Mouse (Mus musculus) G1E (cell line): ENCODE data around the gene Jazf1.

Source experiments
- CTCF ChIP-seq: IDR thresholded peaks from 2 replicates; pipeline ENCODE4 v1.5.1; 2012; ENCODE audit warnings: low read depth, low read length, inconsistent platforms, mixed read lengths
- GATA1 ChIP-seq: IDR thresholded peaks from 2 replicates; pipeline ENCODE4 v1.6.1; 2012; ENCODE audit warnings: borderline replicate concordance, low read length, inconsistent platforms, mixed read lengths
- POLR2AphosphoS5 ChIP-seq: IDR thresholded peaks from 2 replicates; pipeline ENCODE4 v1.6.1; 2012; ENCODE audit warnings: low read depth, low read length, inconsistent platforms; ENCODE audit not compliant: insufficient replicate concordance
- TAL1 ChIP-seq: conservative IDR thresholded peaks from 2 replicates; pipeline ENCODE4 v1.6.1; 2012; ENCODE audit warnings: low read depth, low read length, inconsistent platforms, mixed read lengths

DNA sequence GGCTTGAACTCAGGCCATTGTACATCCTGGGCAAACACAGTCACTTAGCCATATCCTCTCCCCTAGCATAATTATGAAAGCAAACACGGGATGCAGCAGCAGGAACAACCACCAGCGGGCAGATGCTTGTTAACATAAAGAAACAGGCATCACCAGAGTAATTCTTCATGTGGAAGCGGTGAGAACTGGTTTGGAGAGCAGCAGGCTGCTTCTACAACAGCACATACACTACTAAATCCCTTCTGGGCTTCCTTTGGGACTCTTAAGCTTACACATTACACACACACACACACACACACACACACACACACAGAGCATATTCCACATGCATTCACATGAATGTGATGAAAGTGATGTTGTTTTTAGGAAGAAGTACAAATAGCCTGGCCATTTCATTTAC lies 216.5 kb downstream of the Jazf1 start:
- TF ChIP-seq CTCF (no peak), TAL1 (no peak), POLR2AphosphoS5 (no peak), GATA1 (no peak)
